Mouse (Mus musculus): ENCODE results near the gene Sbno2. TPM values are rescaled to one million over a fixed set of nuclear protein-coding genes. Genes with fewer than 3 reads are reported as not detected.
"Not testable (repeated sequence)": the region's sequence is repeated elsewhere in the genome, so short reads cannot be mapped to it uniquely, and the experiment has no call there.

The Sbno2 gene
- polyA plus RNA-seq, 1 experiment from 2014 or later: 8.3 TPM

DNA sequence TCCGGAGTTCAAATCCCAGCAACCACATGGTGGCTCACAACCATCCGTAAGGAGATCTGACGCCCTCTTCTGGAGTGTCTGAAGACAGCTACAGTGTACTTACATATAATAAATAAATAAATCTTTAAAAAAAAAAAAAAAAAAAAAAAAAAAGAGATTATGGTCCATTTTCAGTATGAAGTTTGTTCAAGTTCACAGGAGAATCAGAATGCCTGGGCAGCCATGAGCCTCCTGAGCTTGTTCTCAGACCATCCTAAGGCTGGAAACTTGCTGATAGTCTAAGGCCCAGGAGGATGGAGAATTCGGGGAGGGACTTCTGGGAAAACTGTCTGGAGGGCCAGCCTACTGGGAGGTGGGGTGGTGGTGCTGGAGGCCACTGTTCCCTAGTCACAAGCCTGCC, 60.0 kb downstream of the Sbno2 start:
- not testable (repeated sequence) for H3K4me2 ChIP-seq; H3K9me3 ChIP-seq (replicated peaks); H3K27ac ChIP-seq; ATAC-seq (replicated peaks; ENCODE audit: insufficient number of reproducible peaks, insufficient read depth, low FRiP score, low read depth); H3K9ac ChIP-seq; H3K4me3 ChIP-seq; H3K36me3 ChIP-seq; H3K27me3 ChIP-seq
- 79% methylated on average over 4 of the region's 4 CpGs for WGBS
- H3K4me1 ChIP-seq (replicated peaks): peaks cover 16% of the 10 kb centered on the region

DNA sequence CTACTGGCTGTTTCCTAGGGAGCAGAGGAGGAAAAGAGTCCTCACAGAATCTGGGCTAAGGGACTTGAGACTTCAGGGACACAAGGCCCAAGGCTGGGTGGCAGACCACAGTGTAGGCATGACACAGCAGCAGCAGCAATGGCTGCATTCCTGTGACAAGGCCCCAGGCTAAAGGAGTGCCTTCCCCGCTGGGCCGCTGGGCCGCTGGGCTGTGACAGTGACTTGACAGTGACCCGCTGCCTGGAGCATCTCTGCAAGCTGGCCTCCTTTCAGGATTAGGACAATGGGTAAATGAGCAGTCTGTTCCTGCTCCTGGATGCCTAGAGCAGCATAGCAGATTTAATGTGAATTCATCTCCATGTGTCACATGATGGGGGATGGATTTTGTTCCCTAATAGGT, 61.3 kb downstream of the Sbno2 start:
- Histone ChIP-seq H3K27ac (no peak overlapping the region), H3K9ac (no peak overlapping the region), H3K4me2 (no peak overlapping the region), H3K36me3 (no peaks in the 10 kb centered on the region), H3K9me3 (replicated peaks) (no peaks in the 10 kb centered on the region), H3K27me3 (no peaks in the 10 kb centered on the region), H3K4me1 (replicated peaks) (peaks cover 12% of the 10 kb centered on the region), H3K4me3 (no peak overlapping the region)
- 56% methylated on average over 4 of the region's 4 CpGs for WGBS
- ATAC-seq (replicated peaks; ENCODE audit: insufficient number of reproducible peaks, insufficient read depth, low FRiP score, low read depth): no peak

DNA sequence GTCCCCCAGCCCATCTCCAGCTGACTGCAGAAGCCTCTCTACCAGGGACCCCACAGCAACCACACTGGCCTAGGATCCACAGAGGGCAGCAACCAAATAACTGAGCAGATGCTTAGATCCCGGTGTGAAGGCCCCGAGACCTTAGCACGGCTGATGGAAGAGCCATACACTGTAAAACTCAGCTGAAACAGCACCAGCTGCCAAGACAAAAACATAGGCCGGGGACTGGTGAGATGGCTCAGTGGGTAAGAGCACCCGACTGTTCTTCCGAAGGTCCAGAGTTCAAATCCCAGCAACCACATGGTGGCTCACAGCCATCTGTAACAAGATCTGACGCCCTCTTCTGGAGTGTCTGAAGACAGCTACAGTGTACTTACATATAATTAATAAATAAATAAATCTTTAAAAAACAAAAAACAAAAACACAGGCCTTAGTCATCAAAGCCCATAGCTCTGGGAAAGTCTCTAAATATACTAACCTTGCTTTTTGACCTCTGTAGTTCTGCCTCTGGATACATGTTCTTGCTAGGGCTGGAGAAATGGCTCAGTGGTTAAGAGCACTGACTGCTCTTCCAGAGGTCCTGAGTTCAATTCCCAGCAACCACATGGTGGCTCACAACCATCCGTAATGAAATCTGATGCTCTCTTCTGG, 63.8 kb downstream of the Sbno2 start:
- H3K9me3 ChIP-seq (replicated peaks); H3K9ac ChIP-seq; ATAC-seq (replicated peaks; ENCODE audit: insufficient number of reproducible peaks, insufficient read depth, low FRiP score, low read depth); H3K4me3 ChIP-seq; H3K4me2 ChIP-seq; H3K27me3 ChIP-seq; H3K27ac ChIP-seq: not testable (repeated sequence)
- peaks cover 18% of the 10 kb centered on the region for H3K36me3 ChIP-seq
- H3K4me1 ChIP-seq (replicated peaks): peaks cover 14% of the 10 kb centered on the region
- WGBS: 90% methylated on average over 8 of the region's 8 CpGs

DNA sequence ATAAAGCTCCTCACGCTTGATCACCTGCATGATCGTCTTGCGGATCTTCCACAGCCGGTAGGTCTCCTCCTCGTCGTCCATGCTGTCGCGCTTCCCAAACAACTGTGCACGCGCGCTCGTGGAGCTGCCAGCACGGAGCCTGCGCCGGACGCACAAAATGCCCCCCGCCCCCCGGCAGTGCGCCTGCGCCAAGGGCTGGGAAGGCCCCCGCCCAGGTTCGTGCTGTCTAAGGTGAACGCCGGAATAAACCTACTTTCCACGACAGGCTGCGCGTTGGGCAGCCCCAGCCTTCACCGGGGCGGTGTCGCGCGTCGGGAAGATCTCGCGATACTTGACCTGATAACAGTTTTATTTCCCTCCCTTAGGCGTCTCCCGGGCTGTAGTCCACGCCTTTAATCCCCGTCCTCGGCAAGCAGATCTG, 65.8 kb downstream of the Sbno2 start, which contains the start of gene Polr2e:
Gene Polr2e, minus strand, starts transcription at position 237 of the 421 bp plus-strand sequence.
- Histone ChIP-seq H3K36me3 (peaks cover 31% of the 10 kb centered on the region), H3K4me1 (replicated peaks) (peaks cover 17% of the 10 kb centered on the region), H3K27me3 (no peaks in the 10 kb centered on the region), H3K4me3 (peak within 1 kb of the TSS; percentile 66), H3K27ac (peak within 1 kb of the TSS; percentile 53), H3K9me3 (replicated peaks) (no peaks in the 10 kb centered on the region), H3K9ac (peak within 1 kb of the TSS; percentile 83), H3K4me2 (peak within 1 kb of the TSS; percentile 78)
- WGBS: under 1% methylated on average over 40 of the region's 40 CpGs
- ATAC-seq (replicated peaks; ENCODE audit: insufficient number of reproducible peaks, insufficient read depth, low FRiP score, low read depth): peak; percentile 98

DNA sequence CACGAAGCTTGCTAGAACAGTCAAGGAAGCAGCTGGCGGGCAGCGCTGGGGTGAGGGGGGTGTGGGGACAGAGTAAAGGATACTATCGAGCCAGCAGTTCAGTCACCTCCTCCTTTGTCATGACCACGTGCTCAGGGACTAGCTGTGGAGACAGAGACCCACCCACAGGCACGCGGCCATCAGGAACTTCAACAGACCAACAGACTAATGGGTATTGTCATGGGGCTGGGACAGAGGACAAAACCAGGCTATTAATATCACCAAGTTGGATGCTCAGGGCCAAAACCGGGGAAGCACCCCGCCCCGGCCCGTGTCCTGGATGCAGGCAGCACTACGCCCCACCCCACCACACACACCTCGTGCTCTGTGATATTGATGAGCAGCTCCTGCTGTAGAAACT, 68.5 kb downstream of the Sbno2 start:
- peaks cover 38% of the 10 kb centered on the region for H3K4me1 ChIP-seq (replicated peaks)
- H3K4me3 ChIP-seq: no peak overlapping the region
- H3K9ac ChIP-seq: no peak overlapping the region
- WGBS: 88% methylated on average over 13 of the region's 13 CpGs
- H3K4me2 ChIP-seq: no peak overlapping the region
- H3K27ac ChIP-seq: no peak overlapping the region
- peaks cover 31% of the 10 kb centered on the region for H3K36me3 ChIP-seq
- no peak for ATAC-seq (replicated peaks; ENCODE audit: insufficient number of reproducible peaks, insufficient read depth, low FRiP score, low read depth)
- no peaks in the 10 kb centered on the region for H3K9me3 ChIP-seq (replicated peaks)
- H3K27me3 ChIP-seq: no peaks in the 10 kb centered on the region

DNA sequence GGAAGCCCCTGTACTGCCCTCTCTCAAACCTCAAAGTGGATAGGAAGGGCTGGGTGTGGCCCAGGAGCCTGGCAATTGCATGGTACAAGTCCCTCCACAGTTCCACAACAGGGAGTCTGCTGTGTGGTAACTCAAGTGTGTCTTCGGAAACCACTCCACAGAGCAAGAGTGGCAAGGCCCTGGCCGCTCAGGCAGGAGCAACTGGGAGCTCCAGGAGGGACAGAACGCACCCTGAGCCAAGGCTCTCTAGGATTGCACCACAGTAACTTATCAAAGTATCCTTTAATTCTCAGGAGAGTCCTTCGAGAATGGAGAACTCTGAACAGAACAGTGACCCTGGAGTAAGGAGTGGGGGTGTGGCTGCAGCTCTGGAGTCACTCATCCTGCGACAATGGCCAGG, 69.7 kb downstream of the Sbno2 start:
- Histone ChIP-seq H3K27me3 (no peaks in the 10 kb centered on the region), H3K9me3 (replicated peaks) (no peaks in the 10 kb centered on the region), H3K4me2 (no peak overlapping the region), H3K4me1 (replicated peaks) (peaks cover 38% of the 10 kb centered on the region), H3K4me3 (no peak overlapping the region), H3K36me3 (peaks cover 31% of the 10 kb centered on the region), H3K9ac (no peak overlapping the region), H3K27ac (peak overlapping the region; percentile 81)
- ATAC-seq (replicated peaks; ENCODE audit: insufficient number of reproducible peaks, insufficient read depth, low FRiP score, low read depth): no peak
- WGBS: 79% methylated on average over 5 of the region's 5 CpGs

DNA sequence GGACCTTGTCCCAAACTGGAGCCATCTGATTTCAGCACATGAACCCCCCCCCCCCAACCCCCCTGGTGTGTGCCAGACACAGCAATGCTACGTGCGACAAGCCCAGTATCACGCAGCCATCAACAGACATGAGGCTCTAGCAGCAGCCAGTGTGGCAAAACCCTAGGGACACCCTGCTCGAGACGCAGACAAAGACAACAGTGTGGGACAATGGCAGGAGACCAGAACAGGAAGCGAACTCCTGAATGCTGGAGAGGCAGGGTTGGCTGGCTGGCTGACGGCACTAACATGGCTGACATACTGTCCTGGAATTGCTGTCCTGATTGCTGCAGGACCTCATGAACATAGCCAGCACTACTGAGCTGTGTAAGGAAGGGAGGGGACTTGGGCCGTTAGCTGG, 70.2 kb downstream of the Sbno2 start:
- WGBS: 73% methylated on average over 8 of the region's 8 CpGs
- no peak overlapping the region for H3K4me2 ChIP-seq
- H3K4me3 ChIP-seq: no peak overlapping the region
- H3K9me3 ChIP-seq (replicated peaks): no peaks in the 10 kb centered on the region
- no peak for ATAC-seq (replicated peaks; ENCODE audit: insufficient number of reproducible peaks, insufficient read depth, low FRiP score, low read depth)
- no peaks in the 10 kb centered on the region for H3K27me3 ChIP-seq
- H3K4me1 ChIP-seq (replicated peaks): peaks cover 38% of the 10 kb centered on the region
- peaks cover 31% of the 10 kb centered on the region for H3K36me3 ChIP-seq
- peak overlapping the region; percentile 81 for H3K27ac ChIP-seq
- H3K9ac ChIP-seq: no peak overlapping the region

DNA sequence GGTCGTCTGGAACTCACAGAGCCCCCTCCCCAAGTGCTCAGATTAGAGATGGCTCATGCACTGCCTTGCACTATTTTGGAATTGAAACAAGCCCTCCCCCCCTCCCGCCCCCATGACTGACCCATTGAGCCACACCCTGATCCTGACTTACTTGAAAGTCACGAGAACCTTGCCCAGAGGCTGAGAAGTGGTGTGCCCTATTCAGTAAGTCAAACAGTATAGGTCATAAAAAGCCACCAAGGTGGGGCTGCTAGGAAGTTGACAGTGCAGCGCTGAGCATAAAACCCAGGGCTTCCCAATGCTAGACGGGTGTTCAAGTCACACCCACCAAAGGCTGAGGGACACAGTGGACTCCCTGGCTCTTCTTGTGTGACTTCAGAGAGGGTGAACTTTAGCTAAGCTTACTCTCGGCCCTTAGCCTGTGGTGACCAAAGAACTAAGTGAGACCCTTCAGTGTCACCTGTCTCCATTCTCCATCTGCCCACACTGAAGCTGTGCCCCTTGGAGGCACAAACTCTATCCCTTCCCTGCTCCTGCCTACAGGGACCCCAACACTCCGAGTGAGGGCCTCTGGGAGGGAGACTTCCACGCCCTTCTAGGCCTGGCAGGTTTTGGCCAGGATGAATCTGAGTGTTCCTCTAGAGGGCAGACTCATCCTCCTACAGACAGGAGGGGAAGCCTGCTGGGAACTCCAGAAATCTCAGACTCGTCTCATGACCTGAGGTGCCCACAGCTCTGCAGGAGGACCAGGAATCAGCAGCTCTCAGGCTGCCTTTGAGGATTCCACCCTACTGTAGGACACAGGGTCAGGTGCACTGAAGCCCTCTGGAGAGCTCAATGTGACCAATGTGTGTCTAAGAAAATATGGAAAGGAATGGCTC, 71.6 kb downstream of the Sbno2 start:
- Histone ChIP-seq H3K4me1 (replicated peaks) (peaks cover 35% of the 10 kb centered on the region), H3K27ac (peak overlapping the region; percentile 81), H3K9ac (peak overlapping the region; percentile 5; the same call in 1 of the 2 replicates), H3K36me3 (peaks cover 31% of the 10 kb centered on the region), H3K4me3 (no peak overlapping the region), H3K4me2 (no peak overlapping the region), H3K9me3 (replicated peaks) (no peaks in the 10 kb centered on the region), H3K27me3 (no peaks in the 10 kb centered on the region)
- peak; percentile 40; the same call in 1 of the 2 replicates for ATAC-seq (replicated peaks; ENCODE audit: insufficient number of reproducible peaks, insufficient read depth, low FRiP score, low read depth)
- WGBS: 26% methylated on average over 9 of the region's 9 CpGs

DNA sequence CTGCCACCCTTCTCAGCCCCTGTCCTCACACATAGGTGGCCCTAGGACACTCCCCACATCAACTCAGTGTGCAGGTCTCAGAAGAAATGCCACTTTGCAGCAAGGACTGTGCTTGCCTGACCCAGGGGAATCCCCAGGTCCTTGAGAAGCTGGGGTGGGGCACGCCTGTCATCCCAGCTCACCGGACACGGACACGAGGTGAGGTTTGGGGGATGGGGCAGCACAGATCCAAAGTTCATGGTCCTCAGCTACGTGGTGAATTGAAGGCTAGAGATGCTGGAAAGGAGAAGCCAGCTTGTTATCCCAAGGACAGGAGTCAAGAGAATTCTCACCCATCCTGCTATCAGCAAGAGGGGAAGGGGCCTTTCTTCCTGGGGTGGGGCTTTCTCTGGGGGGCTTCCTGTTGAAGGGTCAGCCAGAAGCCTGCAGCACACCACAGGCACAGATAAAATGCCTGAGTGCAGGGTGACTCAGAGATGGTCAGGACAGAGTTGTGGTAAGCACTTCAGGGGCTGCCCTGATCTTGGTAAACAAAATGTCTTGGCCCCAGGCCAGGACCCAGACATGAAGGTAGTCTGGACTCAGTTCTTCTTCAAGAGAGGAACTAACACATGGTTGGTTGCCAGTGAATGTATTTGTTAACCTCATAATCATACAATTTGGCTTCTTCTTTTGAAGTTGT, 72.4 kb downstream of the Sbno2 start:
- ATAC-seq (replicated peaks; ENCODE audit: insufficient number of reproducible peaks, insufficient read depth, low FRiP score, low read depth): peak; percentile 63
- Histone ChIP-seq H3K4me2 (0 out of 2 replicates have a peak overlapping the region, but pooled peaks have one; percentile 9), H3K27ac (peak overlapping the region; percentile 81), H3K9me3 (replicated peaks) (no peaks in the 10 kb centered on the region), H3K4me1 (replicated peaks) (peaks cover 27% of the 10 kb centered on the region), H3K4me3 (no peak overlapping the region), H3K27me3 (no peaks in the 10 kb centered on the region), H3K9ac (peak overlapping the region; percentile 29), H3K36me3 (peaks cover 26% of the 10 kb centered on the region)
- WGBS: 15% methylated on average over 5 of the region's 5 CpGs

DNA sequence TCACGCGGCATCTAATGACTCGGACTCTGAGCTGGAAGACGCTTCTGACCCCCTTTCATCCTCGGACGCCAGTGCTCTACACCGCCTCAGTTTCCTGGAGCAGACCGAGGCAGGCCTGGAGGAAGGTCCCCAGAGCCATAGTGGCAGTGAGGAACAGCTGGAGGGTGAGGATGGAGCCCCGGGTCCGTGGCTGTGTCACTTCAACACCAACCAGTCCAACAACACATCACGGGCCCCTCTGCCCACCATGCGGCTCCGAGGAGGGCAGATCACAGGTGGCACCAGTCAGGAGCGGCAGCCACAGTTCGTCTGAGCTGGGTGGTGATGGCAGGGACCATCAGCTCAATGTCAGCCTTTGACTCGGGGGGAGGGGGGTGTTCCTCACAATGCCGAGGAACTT, 74.6 kb downstream of the Sbno2 start:
- ATAC-seq (replicated peaks; ENCODE audit: insufficient number of reproducible peaks, insufficient read depth, low FRiP score, low read depth): no peak
- H3K4me3 ChIP-seq: no peak overlapping the region
- 86% methylated on average over 17 of the region's 17 CpGs for WGBS
- no peak overlapping the region for H3K27ac ChIP-seq
- H3K4me2 ChIP-seq: no peak overlapping the region
- peaks cover 4% of the 10 kb centered on the region for H3K36me3 ChIP-seq
- no peak overlapping the region for H3K9ac ChIP-seq
- no peaks in the 10 kb centered on the region for H3K9me3 ChIP-seq (replicated peaks)
- H3K27me3 ChIP-seq: no peaks in the 10 kb centered on the region
- peaks cover 24% of the 10 kb centered on the region for H3K4me1 ChIP-seq (replicated peaks)

DNA sequence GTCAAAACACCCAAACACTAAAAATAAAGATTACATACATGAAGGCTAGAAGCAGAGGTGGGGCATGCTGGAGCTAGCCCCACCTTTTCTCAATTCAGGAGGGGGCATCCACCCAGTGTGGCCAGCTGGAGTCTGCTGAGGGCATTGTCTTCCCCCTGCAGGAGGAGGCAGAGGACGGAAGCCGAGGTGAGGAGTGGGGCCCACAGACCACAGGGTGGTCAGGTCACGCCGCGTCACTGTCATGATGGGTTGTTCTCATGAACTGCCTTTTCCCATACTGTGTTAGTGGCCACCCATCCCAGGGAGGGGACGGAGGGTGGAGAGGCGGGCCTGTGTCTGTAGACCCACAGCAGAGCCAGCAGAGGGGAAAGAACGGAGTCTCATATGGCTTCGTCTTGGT, 75.2 kb downstream of the Sbno2 start:
- H3K4me1 ChIP-seq (replicated peaks): peaks cover 24% of the 10 kb centered on the region
- H3K27ac ChIP-seq: no peak overlapping the region
- H3K9ac ChIP-seq: no peak overlapping the region
- 80% methylated on average over 9 of the region's 9 CpGs for WGBS
- H3K4me3 ChIP-seq: no peak overlapping the region
- no peaks in the 10 kb centered on the region for H3K9me3 ChIP-seq (replicated peaks)
- no peak overlapping the region for H3K4me2 ChIP-seq
- ATAC-seq (replicated peaks; ENCODE audit: insufficient number of reproducible peaks, insufficient read depth, low FRiP score, low read depth): no peak
- H3K36me3 ChIP-seq: no peaks in the 10 kb centered on the region
- H3K27me3 ChIP-seq: no peaks in the 10 kb centered on the region
